Mouse (Mus musculus) Muller cell, postnatal 12 days (primary cell): ENCODE data around the gene Omg.

Experiments
- DNase-seq: peaks from one replicate; pipeline ENCODE4 v3.0.0-alpha.2; 2015; ENCODE audit errors: inconsistent ontology term

Gene Omg

GRCm38 (mm10) chr11:79515798-79516197, 11.9 kb upstream of the Omg start:
- DNase-seq, result no peak

- DNase-seq, result no peak
These were observed 11.4 kb upstream of the Omg start for GRCm38 (mm10) chr11:79515331-79515730.

- no peak for DNase-seq
These were observed 8.1 kb upstream of the Omg start for GRCm38 (mm10) chr11:79511970-79512369.

- DNase-seq, result no peak
These were observed 622 bp upstream of the Omg start for GRCm38 (mm10) chr11:79504506-79504905.

- peak; percentile 42 for DNase-seq
These were observed 967 bp downstream of the Omg start for GRCm38 (mm10) chr11:79502917-79503316.

- peak; percentile 93 for DNase-seq
These were observed 8.7 kb downstream of the Omg start for GRCm38 (mm10) chr11:79494976-79495800.

GRCm38 (mm10) chr11:79484721-79485120, 19.2 kb downstream of the Omg start:
- no peak for DNase-seq

- DNase-seq, result no peak
These were observed 19.9 kb downstream of the Omg start for GRCm38 (mm10) chr11:79483876-79484528.

- DNase-seq, result no peak
These were observed 20.5 kb downstream of the Omg start for GRCm38 (mm10) chr11:79483392-79483791.

- DNase-seq, result no peak
These were observed 35.8 kb downstream of the Omg start for GRCm38 (mm10) chr11:79468097-79468496.

GRCm38 (mm10) chr11:79460756-79461450, 43.0 kb downstream of the Omg start:
- DNase-seq, result no peak

GRCm38 (mm10) chr11:79459846-79460245, 44.0 kb downstream of the Omg start:
- no peak for DNase-seq

- DNase-seq, result no peak
These were observed 46.0 kb downstream of the Omg start for GRCm38 (mm10) chr11:79457928-79458327.

GRCm38 (mm10) chr11:79452966-79453365, 50.9 kb downstream of the Omg start:
- DNase-seq, result peak; percentile 90
